Mouse (Mus musculus): Measurements from ENCODE around the gene Ap2s1.
A peak's percentile ranks its signal among the peaks of the same experiment; 100 is the strongest.

The Ap2s1 gene

DNA sequence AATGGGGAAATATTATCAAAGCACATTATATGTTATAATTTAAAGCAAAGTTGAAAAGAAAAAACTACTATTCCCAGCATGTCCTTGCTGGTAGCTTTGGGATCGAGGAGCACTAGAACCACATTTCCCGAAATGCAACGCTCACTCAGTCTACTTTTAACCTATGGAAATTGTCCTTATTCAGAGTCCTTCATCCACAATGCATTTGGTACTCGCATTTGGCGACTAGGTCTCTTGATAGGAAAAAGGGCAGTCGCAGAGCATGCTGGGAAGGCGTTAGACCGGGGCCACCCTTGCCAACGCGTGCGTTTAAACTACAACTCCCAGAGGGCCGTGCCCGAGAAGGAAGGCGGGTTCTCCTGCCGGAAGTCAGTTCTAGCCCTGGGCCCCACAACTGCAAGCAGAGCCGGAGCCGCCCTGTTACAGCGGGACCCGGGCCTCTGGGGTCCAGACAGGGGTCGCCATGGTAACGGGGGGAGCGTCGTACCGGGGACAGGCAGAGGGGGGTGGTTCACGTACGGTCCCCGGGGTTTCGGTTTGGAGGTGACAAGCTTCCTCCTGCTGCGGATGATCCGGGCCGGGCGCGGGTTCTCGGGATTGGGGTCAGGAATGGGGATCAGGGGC lies at the start of gene Ap2s1:
Ap2s1 (plus strand) TSS at position 338 of the 624 bp plus-strand sequence.
- Histone ChIP-seq H3K9me3 (ENCODE audit: low read length) (no peaks in the 10 kb centered on the region), H3K4me1 (replicated peaks; ENCODE audit: low read depth, low read length) (peaks cover 48% of the 10 kb centered on the region), H3K27me3 (ENCODE audit: insufficient read depth, low read length) (no peaks in the 10 kb centered on the region), H3K4me3 (replicated peaks; ENCODE audit: low read length) (peak within 1 kb of the TSS; percentile 92), H3K36me3 (ENCODE audit: insufficient read depth, low read length) (peaks cover 11% of the 10 kb centered on the region)
- TF ChIP-seq POU5F1 (IDR thresholded peaks at IDR 0.05; ENCODE audit: borderline replicate concordance, low read length): no peak
- no peak for TF ChIP-seq NANOG (IDR thresholded peaks at IDR 0.05; ENCODE audit: borderline replicate concordance, low read length)
- TF ChIP-seq CTCF (conservative IDR thresholded peaks at IDR 0.05; ENCODE audit: low read length): no peak

DNA sequence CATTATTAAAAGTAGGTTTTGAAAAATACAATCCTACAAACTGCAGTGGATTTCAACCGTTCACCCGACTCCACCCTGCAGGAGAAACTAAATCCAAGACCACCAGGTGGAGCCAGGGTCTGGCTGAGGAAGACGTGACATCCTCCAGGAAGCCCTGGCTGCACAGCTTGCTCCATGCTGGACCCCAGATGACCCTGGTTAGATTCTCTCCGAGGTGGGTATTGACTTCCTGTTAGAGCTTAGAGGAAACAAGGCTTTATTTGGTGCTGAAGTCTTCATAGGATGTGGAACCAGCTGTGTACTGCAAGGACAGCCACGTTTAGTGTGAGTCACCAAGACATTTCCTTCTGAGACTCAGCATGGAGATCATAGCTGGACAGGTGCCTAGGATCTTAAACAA lies 49.0 kb upstream of the Ap2s1 start:
- TF ChIP-seq POU5F1 (IDR thresholded peaks at IDR 0.05; ENCODE audit: borderline replicate concordance, low read length) (no peak), NANOG (IDR thresholded peaks at IDR 0.05; ENCODE audit: borderline replicate concordance, low read length) (no peak), CTCF (conservative IDR thresholded peaks at IDR 0.05; ENCODE audit: low read length) (no peak)

DNA sequence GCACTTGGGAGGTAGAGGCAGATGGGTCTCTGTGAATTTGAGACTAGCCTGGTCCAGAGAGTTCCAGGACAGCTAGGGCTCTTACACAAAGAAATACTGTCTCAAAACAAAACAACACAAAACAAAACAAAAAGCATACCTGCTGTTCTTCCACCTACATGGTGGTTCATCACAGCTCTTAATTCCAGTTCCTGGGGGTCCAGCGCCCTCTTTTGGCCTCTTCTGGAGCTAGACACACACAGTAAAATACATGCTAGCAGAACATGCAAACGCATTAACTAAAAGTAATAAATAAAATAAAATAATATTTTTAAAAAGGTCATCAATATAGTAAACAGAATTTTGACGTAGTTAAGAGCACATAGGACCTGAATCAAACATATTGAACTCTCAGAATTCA lies 43.2 kb upstream of the Ap2s1 start:
- no peaks in the 10 kb centered on the region for H3K27me3 ChIP-seq (ENCODE audit: insufficient read depth, low read length)
- no peaks in the 10 kb centered on the region for H3K9me3 ChIP-seq (ENCODE audit: low read length)
- no peaks in the 10 kb centered on the region for H3K36me3 ChIP-seq (ENCODE audit: insufficient read depth, low read length)
- no peak overlapping the region for H3K4me3 ChIP-seq (replicated peaks; ENCODE audit: low read length)
- H3K4me1 ChIP-seq (replicated peaks; ENCODE audit: low read depth, low read length): no peaks in the 10 kb centered on the region
- peak; percentile 58 for TF ChIP-seq CTCF (conservative IDR thresholded peaks at IDR 0.05; ENCODE audit: low read length)
- no peak for TF ChIP-seq NANOG (IDR thresholded peaks at IDR 0.05; ENCODE audit: borderline replicate concordance, low read length)

More for the DNA sequence above, 49.0 kb upstream of the Ap2s1 start:
- Histone ChIP-seq H3K4me3 (replicated peaks; ENCODE audit: low read length) (no peak overlapping the region), H3K4me1 (replicated peaks; ENCODE audit: low read depth, low read length) (no peaks in the 10 kb centered on the region), H3K27me3 (ENCODE audit: insufficient read depth, low read length) (no peaks in the 10 kb centered on the region), H3K9me3 (ENCODE audit: low read length) (no peaks in the 10 kb centered on the region), H3K36me3 (ENCODE audit: insufficient read depth, low read length) (no peaks in the 10 kb centered on the region)

DNA sequence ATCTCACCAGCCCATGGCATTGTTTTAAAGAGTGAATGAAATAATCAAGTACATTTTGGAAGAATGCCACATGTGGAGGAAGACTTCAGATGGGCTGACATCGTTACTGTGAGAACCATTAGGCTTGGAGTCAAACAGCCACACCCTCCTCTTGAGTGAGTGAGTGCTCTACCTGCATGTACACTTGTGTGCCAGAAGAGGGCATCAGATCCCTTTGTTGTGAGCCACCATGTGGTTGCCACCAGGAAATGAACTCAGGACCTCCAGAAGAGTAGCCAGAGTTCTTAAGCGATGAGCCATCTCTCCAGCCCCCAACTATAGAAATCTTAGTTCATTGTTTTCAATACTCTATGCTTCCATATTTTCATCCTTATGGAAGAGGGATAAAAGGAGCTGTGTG lies 39.2 kb upstream of the Ap2s1 start:
- no peaks in the 10 kb centered on the region for H3K27me3 ChIP-seq (ENCODE audit: insufficient read depth, low read length)
- no peaks in the 10 kb centered on the region for H3K36me3 ChIP-seq (ENCODE audit: insufficient read depth, low read length)
- H3K4me1 ChIP-seq (replicated peaks; ENCODE audit: low read depth, low read length): no peaks in the 10 kb centered on the region
- no peak overlapping the region for H3K4me3 ChIP-seq (replicated peaks; ENCODE audit: low read length)
- H3K9me3 ChIP-seq (ENCODE audit: low read length): no peaks in the 10 kb centered on the region
- peak; percentile 47 for TF ChIP-seq CTCF (conservative IDR thresholded peaks at IDR 0.05; ENCODE audit: low read length)
- no peak for TF ChIP-seq NANOG (IDR thresholded peaks at IDR 0.05; ENCODE audit: borderline replicate concordance, low read length)
- no peak for TF ChIP-seq POU5F1 (IDR thresholded peaks at IDR 0.05; ENCODE audit: borderline replicate concordance, low read length)

DNA sequence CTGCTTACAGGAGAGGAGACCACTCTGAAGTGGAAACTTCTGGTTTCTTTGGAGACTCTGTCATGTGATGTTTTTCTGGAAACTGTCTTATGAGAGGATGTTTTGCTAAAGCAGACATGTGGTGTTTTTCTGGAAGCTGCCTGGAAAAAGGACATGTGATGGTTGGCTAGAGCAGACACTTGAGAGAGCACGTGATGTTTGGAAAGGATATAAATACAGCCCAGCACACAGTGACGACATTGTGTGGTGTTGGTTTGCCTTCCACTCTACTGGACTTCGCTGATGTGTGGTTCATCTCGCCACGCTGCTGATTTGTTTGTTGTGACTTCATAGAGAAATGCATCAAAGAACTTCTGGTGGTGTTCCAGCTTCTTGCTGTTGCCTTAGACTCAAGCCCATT lies 37.6 kb upstream of the Ap2s1 start:
- Histone ChIP-seq H3K4me1 (replicated peaks; ENCODE audit: low read depth, low read length) (0 out of 2 replicates have a peak, but pooled peaks cover under 1% of the 10 kb centered on the region), H3K9me3 (ENCODE audit: low read length) (no peaks in the 10 kb centered on the region), H3K36me3 (ENCODE audit: insufficient read depth, low read length) (no peaks in the 10 kb centered on the region), H3K27me3 (ENCODE audit: insufficient read depth, low read length) (no peaks in the 10 kb centered on the region), H3K4me3 (replicated peaks; ENCODE audit: low read length) (no peak overlapping the region)
- TF ChIP-seq CTCF (conservative IDR thresholded peaks at IDR 0.05; ENCODE audit: low read length) (no peak), NANOG (IDR thresholded peaks at IDR 0.05; ENCODE audit: borderline replicate concordance, low read length) (no peak), POU5F1 (IDR thresholded peaks at IDR 0.05; ENCODE audit: borderline replicate concordance, low read length) (no peak)

DNA sequence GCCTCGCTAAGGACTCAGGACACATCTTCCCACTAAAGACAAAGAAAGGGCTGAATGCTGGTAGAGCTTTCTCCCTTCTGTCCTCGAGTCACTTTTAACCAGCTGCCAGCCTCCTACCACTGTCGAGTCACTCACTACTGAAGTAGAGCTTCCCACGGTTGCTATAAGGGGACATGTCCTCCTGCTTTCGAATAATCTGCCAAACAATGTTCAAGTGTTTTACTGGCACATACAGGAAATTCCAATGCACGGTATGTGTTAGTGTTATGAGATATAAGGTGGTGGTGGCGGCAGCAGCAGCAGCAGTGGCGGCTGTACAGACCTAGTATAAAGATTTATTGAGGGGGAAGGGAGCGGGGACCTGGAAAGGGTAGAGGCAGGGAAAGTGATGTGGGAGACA lies 31.8 kb upstream of the Ap2s1 start:
- Histone ChIP-seq H3K36me3 (ENCODE audit: insufficient read depth, low read length) (no peaks in the 10 kb centered on the region), H3K27me3 (ENCODE audit: insufficient read depth, low read length) (0 out of 2 replicates have a peak, but pooled peaks cover 2% of the 10 kb centered on the region), H3K4me3 (replicated peaks; ENCODE audit: low read length) (no peak overlapping the region), H3K9me3 (ENCODE audit: low read length) (no peaks in the 10 kb centered on the region), H3K4me1 (replicated peaks; ENCODE audit: low read depth, low read length) (peaks cover 28% of the 10 kb centered on the region)
- TF ChIP-seq NANOG (IDR thresholded peaks at IDR 0.05; ENCODE audit: borderline replicate concordance, low read length): no peak
- TF ChIP-seq CTCF (conservative IDR thresholded peaks at IDR 0.05; ENCODE audit: low read length): no peak
- no peak for TF ChIP-seq POU5F1 (IDR thresholded peaks at IDR 0.05; ENCODE audit: borderline replicate concordance, low read length)

DNA sequence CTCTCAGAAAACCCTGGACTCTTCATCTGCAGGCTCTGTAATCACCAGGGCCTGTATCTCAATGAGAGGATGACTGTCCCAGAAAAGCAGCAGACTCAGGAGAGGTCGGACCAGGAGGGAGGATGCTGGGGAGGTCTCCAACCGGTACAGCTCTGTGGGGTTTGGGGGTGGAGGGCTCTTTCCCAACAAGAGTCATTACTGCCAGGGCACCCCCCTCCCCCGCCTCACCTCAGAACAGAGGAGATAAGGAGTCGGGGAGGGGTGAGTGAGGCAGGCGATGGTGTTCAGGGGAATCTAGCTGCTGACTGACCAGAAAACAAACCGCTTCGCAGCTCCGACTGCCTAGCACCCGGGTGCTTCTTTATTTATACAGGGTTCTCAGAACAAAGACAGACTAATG lies 30.0 kb upstream of the Ap2s1 start:
- Histone ChIP-seq H3K36me3 (ENCODE audit: insufficient read depth, low read length) (no peaks in the 10 kb centered on the region), H3K4me3 (replicated peaks; ENCODE audit: low read length) (no peak overlapping the region), H3K9me3 (ENCODE audit: low read length) (no peaks in the 10 kb centered on the region), H3K4me1 (replicated peaks; ENCODE audit: low read depth, low read length) (peaks cover 36% of the 10 kb centered on the region), H3K27me3 (ENCODE audit: insufficient read depth, low read length) (0 out of 2 replicates have a peak, but pooled peaks cover 2% of the 10 kb centered on the region)
- no peak for TF ChIP-seq POU5F1 (IDR thresholded peaks at IDR 0.05; ENCODE audit: borderline replicate concordance, low read length)
- TF ChIP-seq CTCF (conservative IDR thresholded peaks at IDR 0.05; ENCODE audit: low read length): no peak
- TF ChIP-seq NANOG (IDR thresholded peaks at IDR 0.05; ENCODE audit: borderline replicate concordance, low read length): no peak

DNA sequence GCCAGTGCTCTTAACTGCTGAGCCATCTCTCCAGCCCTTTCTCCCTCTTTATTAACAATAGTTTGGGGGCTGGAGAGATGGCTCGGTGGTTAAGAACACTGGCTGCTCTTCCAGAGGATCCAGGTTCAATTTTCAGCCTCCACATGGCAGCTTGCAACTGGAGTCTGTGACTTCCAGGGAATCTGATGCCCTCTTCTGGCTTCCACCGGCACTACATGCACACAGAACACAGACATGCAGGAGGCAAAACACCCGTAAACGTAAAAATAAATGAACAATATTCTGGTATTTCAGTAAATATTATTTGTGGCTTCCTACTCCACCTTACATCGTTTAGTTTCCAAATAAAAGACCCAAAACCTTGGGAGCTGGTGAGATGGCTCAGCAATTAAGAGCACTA lies 27.6 kb upstream of the Ap2s1 start:
- TF ChIP-seq CTCF (conservative IDR thresholded peaks at IDR 0.05; ENCODE audit: low read length) (no peak), NANOG (IDR thresholded peaks at IDR 0.05; ENCODE audit: borderline replicate concordance, low read length) (no peak), POU5F1 (IDR thresholded peaks at IDR 0.05; ENCODE audit: borderline replicate concordance, low read length) (no peak)
- H3K4me1 ChIP-seq (replicated peaks; ENCODE audit: low read depth, low read length): peaks cover 46% of the 10 kb centered on the region
- no peak overlapping the region for H3K4me3 ChIP-seq (replicated peaks; ENCODE audit: low read length)
- 0 out of 2 replicates have a peak, but pooled peaks cover 5% of the 10 kb centered on the region for H3K36me3 ChIP-seq (ENCODE audit: insufficient read depth, low read length)
- 0 out of 2 replicates have a peak, but pooled peaks cover 2% of the 10 kb centered on the region for H3K27me3 ChIP-seq (ENCODE audit: insufficient read depth, low read length)
- no peaks in the 10 kb centered on the region for H3K9me3 ChIP-seq (ENCODE audit: low read length)
